ENCODE assay signal across 16 mouse cellular contexts in genomic region chr9:32931266-32932005, GRCm38 (mm10).
DNase-seq lines count a peak whose midpoint lies in the region; ATAC-seq lines count a peak whose summit lies in the region.
"Had no signal": no experiment of that assay in that cellular context is flagged by ENCODE, and none has a peak within 500 bp of the region (broad histone marks: within the 10 kb centered on the region; RNA-seq: fewer than 3 reads in every experiment).

No protein-coding gene starts in this region.

- peak; percentile 55 for DNase-seq in CD4-positive, CD25-positive, alpha-beta regulatory T cell, adult 2 months (ENCODE audit: low read depth, low spot score)
- DNase-seq in R1 (ENCODE audit: low read depth, low spot score) = peak; percentile 33
- DNase-seq in naive thymus-derived CD4-positive, alpha-beta T cell, adult 2 months (ENCODE audit: low read depth) = peak; percentile 64
- DNase-seq in kidney, postnatal 4 days = no peak
- DNase-seq in B cell, adult 2 months = no peak
- DNase-seq: cerebellum, adult 9-11 months; kidney, adult 8-10 months; lung, embryonic 14.5 days; right cerebral cortex, postnatal 25 days had no signal

- H3K27me3 ChIP-seq in embryonic facial prominence, embryonic 15.5 days = no peaks in the 10 kb centered on the region

- H3K4me1 ChIP-seq in embryonic facial prominence, embryonic 15.5 days = peaks cover 11% of the 10 kb centered on the region
- H3K4me1 ChIP-seq: megakaryocyte, embryonic 14.5 days had no signal

- no peak for ATAC-seq in CD4-positive, CD25-positive, alpha-beta regulatory T cell, adult 4 months
- peak; percentile 79 for ATAC-seq in embryonic facial prominence, embryonic 15.5 days (ENCODE audit: insufficient number of reproducible peaks, low FRiP score, low TSS enrichment, low read depth)
- ATAC-seq in megakaryocyte-erythroid progenitor cell, adult 5-6 weeks (replicated peaks; ENCODE audit: low FRiP score, low TSS enrichment, poor library complexity, severe bottlenecking) = no peak
- ATAC-seq: activated CD4-positive, CD25-positive, alpha-beta regulatory T cell, adult 4 months had no signal

- no peak overlapping the region for H3K9ac ChIP-seq in embryonic facial prominence, embryonic 15.5 days
- H3K9ac ChIP-seq: lung, embryonic 14.5 days had no signal

- 32% methylated on average over 10 of the region's 10 CpGs for WGBS in embryonic facial prominence, embryonic 15.5 days

- no peaks in the 10 kb centered on the region for H3K9me3 ChIP-seq in embryonic facial prominence, embryonic 15.5 days (replicated peaks)
- H3K9me3 ChIP-seq: megakaryocyte, embryonic 14.5 days had no signal

- no peak overlapping the region for H3K4me2 ChIP-seq in embryonic facial prominence, embryonic 15.5 days (replicated peaks)
- H3K4me2 ChIP-seq: lung, embryonic 14.5 days had no signal

- H3K4me3 ChIP-seq in embryonic facial prominence, embryonic 15.5 days (replicated peaks) = no peak overlapping the region
- H3K4me3 ChIP-seq: erythroblast, embryonic 14.5 days; layer of hippocampus, adult 2 months; megakaryocyte, embryonic 14.5 days had no signal

- H3K36me3 ChIP-seq in embryonic facial prominence, embryonic 15.5 days = no peaks in the 10 kb centered on the region

- H3K27ac ChIP-seq in embryonic facial prominence, embryonic 15.5 days (replicated peaks) = peak overlapping the region; percentile 60; the same call in 1 of the 2 replicates
- H3K27ac ChIP-seq: layer of hippocampus, adult 2 months had no signal

Comparison
In these comparisons a context has a peak if more than half of its experiments do, and no peak if none do; other contexts are left out.
1. DNase-seq: peak in CD4-positive, CD25-positive, alpha-beta regulatory T cell, adult 2 months (single experiment), R1 (single experiment) and naive thymus-derived CD4-positive, alpha-beta T cell, adult 2 months (single experiment); none in kidney, postnatal 4 days (0 of 2) and B cell, adult 2 months (0 of 2).